Mouse (Mus musculus): ENCODE results near the gene Tmem100. TPM values are rescaled to one million over a fixed set of nuclear protein-coding genes. Genes with fewer than 3 reads are reported as not detected.

Tmem100 gene
- polyA plus RNA-seq, 1 experiment from 2014 or later: 11.4 TPM

DNA sequence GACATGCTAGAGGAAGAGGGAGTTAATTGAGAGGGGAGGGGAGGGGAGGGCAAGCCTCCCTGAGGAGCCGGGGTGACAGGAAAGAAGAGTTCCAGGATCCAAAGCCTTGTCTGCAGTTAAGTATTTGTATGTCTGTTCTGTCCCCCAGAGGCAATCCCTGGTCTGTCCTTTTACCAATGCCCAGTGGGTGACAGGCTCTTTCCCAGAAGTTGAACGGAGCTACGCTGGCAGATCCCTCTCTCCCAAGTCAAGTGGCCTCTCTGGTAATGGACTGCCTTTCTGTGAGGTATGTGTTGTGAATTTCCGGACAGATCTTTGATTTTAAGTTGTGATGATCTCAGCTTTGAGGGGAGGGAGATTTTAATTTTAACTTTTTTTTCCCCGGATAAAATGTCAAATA, 3.3 kb downstream of the Tmem100 start:
- no peak for TF ChIP-seq CTCF (IDR thresholded peaks at IDR 0.05; ENCODE audit: low read depth)
- WGBS: 41% methylated on average over 5 of the region's 5 CpGs
- H3K9ac ChIP-seq (ENCODE audit: low read depth, low read length): 0 out of 2 replicates have a peak overlapping the region, but pooled peaks have one; percentile 2
- peaks cover 11% of the 10 kb centered on the region; the same call in 1 of the 2 replicates for H3K27me3 ChIP-seq (replicated peaks; ENCODE audit: control insufficient read depth, insufficient read depth, low read length)
- no peaks in the 10 kb centered on the region for H3K4me1 ChIP-seq (replicated peaks; ENCODE audit: control insufficient read depth, insufficient read depth, low read length)
- no peak overlapping the region for H3K27ac ChIP-seq (ENCODE audit: low read depth, low read length)
- no peak for ATAC-seq
- H3K4me3 ChIP-seq (ENCODE audit: low read depth, low read length): peak overlapping the region; percentile 11
- H3K9me3 ChIP-seq (ENCODE audit: control insufficient read depth): no peaks in the 10 kb centered on the region
- peak overlapping the region; percentile 56 for H3K4me2 ChIP-seq (replicated peaks; ENCODE audit: low read depth)
- no peaks in the 10 kb centered on the region for H3K36me3 ChIP-seq (ENCODE audit: control insufficient read depth, insufficient read depth)

DNA sequence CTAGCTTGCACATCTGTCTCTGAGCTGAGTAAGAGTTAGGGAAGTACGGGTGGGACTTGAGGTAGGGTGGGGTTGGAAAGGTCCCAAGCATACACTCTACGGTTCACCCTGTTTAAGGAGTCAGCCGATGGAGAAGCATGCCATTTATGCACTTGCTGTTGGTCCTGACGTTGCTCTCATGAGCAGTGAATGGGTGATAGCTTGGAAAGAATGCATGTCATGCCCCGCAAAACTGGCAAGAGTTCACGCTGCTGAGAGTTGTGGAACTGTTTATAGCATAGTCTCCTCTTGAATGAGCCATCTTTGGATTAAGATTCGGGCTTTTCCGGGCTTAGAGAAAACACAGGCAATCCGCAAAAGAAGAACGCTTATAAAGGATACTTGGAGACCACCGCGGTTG, 4.5 kb downstream of the Tmem100 start:
- WGBS: 84% methylated on average over 12 of the region's 12 CpGs
- ATAC-seq: no peak
- TF ChIP-seq CTCF (IDR thresholded peaks at IDR 0.05; ENCODE audit: low read depth): no peak

DNA sequence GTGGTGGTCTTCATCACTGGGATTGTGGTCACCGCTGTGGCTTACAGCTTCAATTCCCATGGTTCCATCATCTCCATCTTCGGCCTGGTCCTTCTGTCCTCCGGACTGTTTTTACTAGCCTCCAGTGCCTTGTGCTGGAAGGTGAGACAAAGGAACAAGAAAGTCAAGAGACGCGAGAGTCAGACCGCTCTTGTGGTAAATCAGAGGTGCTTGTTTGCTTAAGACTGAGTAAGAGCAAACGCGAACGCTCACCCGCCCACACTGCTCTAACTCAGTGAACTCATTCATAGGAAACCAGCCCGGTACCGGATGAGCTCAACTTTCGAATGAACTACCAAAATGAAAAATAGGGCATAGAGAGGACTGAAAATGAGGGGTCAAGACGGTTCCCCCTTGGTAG, 5.4 kb downstream of the Tmem100 start:
- ATAC-seq: no peak
- Histone ChIP-seq H3K9ac (ENCODE audit: low read depth, low read length) (no peak overlapping the region), H3K27ac (ENCODE audit: low read depth, low read length) (no peak overlapping the region), H3K27me3 (replicated peaks; ENCODE audit: control insufficient read depth, insufficient read depth, low read length) (peaks cover 8% of the 10 kb centered on the region; the same call in 1 of the 2 replicates), H3K36me3 (ENCODE audit: control insufficient read depth, insufficient read depth) (no peaks in the 10 kb centered on the region), H3K4me3 (ENCODE audit: low read depth, low read length) (no peak overlapping the region), H3K9me3 (ENCODE audit: control insufficient read depth) (no peaks in the 10 kb centered on the region), H3K4me2 (replicated peaks; ENCODE audit: low read depth) (no peak overlapping the region), H3K4me1 (replicated peaks; ENCODE audit: control insufficient read depth, insufficient read depth, low read length) (no peaks in the 10 kb centered on the region)
- TF ChIP-seq CTCF (IDR thresholded peaks at IDR 0.05; ENCODE audit: low read depth): no peak
- 67% methylated on average over 14 of the region's 14 CpGs for WGBS

More for the DNA sequence above, 4.5 kb downstream of the Tmem100 start:
- Histone ChIP-seq H3K4me1 (replicated peaks; ENCODE audit: control insufficient read depth, insufficient read depth, low read length) (no peaks in the 10 kb centered on the region), H3K9me3 (ENCODE audit: control insufficient read depth) (no peaks in the 10 kb centered on the region), H3K9ac (ENCODE audit: low read depth, low read length) (no peak overlapping the region), H3K4me3 (ENCODE audit: low read depth, low read length) (no peak overlapping the region), H3K4me2 (replicated peaks; ENCODE audit: low read depth) (no peak overlapping the region), H3K36me3 (ENCODE audit: control insufficient read depth, insufficient read depth) (no peaks in the 10 kb centered on the region), H3K27me3 (replicated peaks; ENCODE audit: control insufficient read depth, insufficient read depth, low read length) (peaks cover 10% of the 10 kb centered on the region; the same call in 1 of the 2 replicates), H3K27ac (ENCODE audit: low read depth, low read length) (no peak overlapping the region)

DNA sequence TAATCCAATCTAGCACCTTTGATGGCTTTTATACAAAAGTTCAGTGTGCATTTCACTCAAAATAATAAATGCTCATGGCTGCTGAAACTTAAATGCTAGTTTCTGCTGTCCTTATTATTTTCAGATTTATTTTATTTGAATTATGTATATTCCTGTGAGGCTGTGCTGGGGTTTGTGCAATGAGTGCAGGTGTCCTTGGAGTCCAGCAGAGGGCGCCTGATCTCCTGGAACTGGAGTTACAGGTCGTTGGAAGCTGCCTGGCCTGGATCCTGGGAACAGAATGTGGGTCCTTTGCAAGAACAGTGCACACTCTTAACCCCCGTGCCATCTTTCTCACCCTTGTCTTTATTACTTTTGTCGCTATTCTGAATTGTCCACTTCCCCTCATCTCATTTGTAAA, 6.3 kb downstream of the Tmem100 start:
- no peak overlapping the region for H3K4me3 ChIP-seq (ENCODE audit: low read depth, low read length)
- TF ChIP-seq CTCF (IDR thresholded peaks at IDR 0.05; ENCODE audit: low read depth): peak; percentile 53
- H3K27ac ChIP-seq (ENCODE audit: low read depth, low read length): no peak overlapping the region
- no peaks in the 10 kb centered on the region for H3K9me3 ChIP-seq (ENCODE audit: control insufficient read depth)
- WGBS: 90% methylated on average over 4 of the region's 4 CpGs
- H3K36me3 ChIP-seq (ENCODE audit: control insufficient read depth, insufficient read depth): no peaks in the 10 kb centered on the region
- no peak overlapping the region for H3K9ac ChIP-seq (ENCODE audit: low read depth, low read length)
- ATAC-seq: no peak
- peaks cover 7% of the 10 kb centered on the region; the same call in 1 of the 2 replicates for H3K27me3 ChIP-seq (replicated peaks; ENCODE audit: control insufficient read depth, insufficient read depth, low read length)
- no peaks in the 10 kb centered on the region for H3K4me1 ChIP-seq (replicated peaks; ENCODE audit: control insufficient read depth, insufficient read depth, low read length)
- no peak overlapping the region for H3K4me2 ChIP-seq (replicated peaks; ENCODE audit: low read depth)

DNA sequence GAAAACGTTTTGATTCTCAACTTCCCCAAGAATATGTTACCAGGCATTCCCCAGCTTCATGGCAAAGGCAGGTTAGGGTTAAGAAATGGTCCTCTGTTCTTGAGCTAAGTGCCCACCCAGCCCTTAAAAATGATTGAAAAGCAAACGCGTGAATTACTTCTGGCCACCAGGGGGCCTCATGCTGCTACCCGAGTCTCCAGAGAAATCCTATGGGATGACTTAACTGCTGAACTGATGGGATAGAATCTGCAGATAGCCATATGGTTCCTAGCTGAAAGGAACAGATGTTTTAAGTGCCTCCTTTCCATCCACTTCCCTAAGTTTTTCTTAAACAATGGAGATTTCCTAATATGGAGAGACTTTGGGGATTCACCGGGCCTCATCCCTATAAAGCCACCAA, 7.9 kb downstream of the Tmem100 start:
- H3K9me3 ChIP-seq (ENCODE audit: control insufficient read depth): no peaks in the 10 kb centered on the region
- no peak overlapping the region for H3K4me3 ChIP-seq (ENCODE audit: low read depth, low read length)
- H3K27me3 ChIP-seq (replicated peaks; ENCODE audit: control insufficient read depth, insufficient read depth, low read length): 0 out of 2 replicates have a peak, but pooled peaks cover 3% of the 10 kb centered on the region
- peak; percentile 81 for TF ChIP-seq CTCF (IDR thresholded peaks at IDR 0.05; ENCODE audit: low read depth)
- H3K4me1 ChIP-seq (replicated peaks; ENCODE audit: control insufficient read depth, insufficient read depth, low read length): no peaks in the 10 kb centered on the region
- ATAC-seq: no peak
- H3K36me3 ChIP-seq (ENCODE audit: control insufficient read depth, insufficient read depth): no peaks in the 10 kb centered on the region
- H3K27ac ChIP-seq (ENCODE audit: low read depth, low read length): no peak overlapping the region
- H3K4me2 ChIP-seq (replicated peaks; ENCODE audit: low read depth): no peak overlapping the region
- WGBS: 17% methylated on average over 5 of the region's 5 CpGs
- H3K9ac ChIP-seq (ENCODE audit: low read depth, low read length): no peak overlapping the region

DNA sequence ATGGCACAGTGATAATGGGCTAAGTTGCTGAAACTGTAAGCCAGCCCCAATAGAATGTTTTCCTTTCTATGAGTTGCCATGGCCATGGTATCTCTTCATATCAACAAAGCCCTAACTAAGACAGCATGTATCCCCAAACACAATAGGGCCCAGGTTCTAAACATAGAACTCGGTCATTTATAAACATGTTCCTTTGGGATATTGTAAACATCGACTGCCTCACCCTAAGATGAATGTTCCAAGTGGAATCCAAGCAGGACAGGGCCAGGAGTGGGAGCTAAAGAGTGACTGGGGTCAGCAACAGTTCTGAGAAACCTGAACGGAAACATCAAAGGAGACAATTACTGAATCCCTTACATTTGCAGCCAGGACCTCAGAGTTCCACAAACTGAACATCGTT, 14.3 kb downstream of the Tmem100 start:
- H3K9me3 ChIP-seq (ENCODE audit: control insufficient read depth): no peaks in the 10 kb centered on the region
- H3K9ac ChIP-seq (ENCODE audit: low read depth, low read length): no peak overlapping the region
- H3K27me3 ChIP-seq (replicated peaks; ENCODE audit: control insufficient read depth, insufficient read depth, low read length): no peaks in the 10 kb centered on the region
- ATAC-seq: no peak
- no peak overlapping the region for H3K4me3 ChIP-seq (ENCODE audit: low read depth, low read length)
- H3K36me3 ChIP-seq (ENCODE audit: control insufficient read depth, insufficient read depth): no peaks in the 10 kb centered on the region
- no peaks in the 10 kb centered on the region for H3K4me1 ChIP-seq (replicated peaks; ENCODE audit: control insufficient read depth, insufficient read depth, low read length)
- no peak overlapping the region for H3K27ac ChIP-seq (ENCODE audit: low read depth, low read length)
- H3K4me2 ChIP-seq (replicated peaks; ENCODE audit: low read depth): no peak overlapping the region
- WGBS: 73% methylated on average over 4 of the region's 4 CpGs
- no peak for TF ChIP-seq CTCF (IDR thresholded peaks at IDR 0.05; ENCODE audit: low read depth)

DNA sequence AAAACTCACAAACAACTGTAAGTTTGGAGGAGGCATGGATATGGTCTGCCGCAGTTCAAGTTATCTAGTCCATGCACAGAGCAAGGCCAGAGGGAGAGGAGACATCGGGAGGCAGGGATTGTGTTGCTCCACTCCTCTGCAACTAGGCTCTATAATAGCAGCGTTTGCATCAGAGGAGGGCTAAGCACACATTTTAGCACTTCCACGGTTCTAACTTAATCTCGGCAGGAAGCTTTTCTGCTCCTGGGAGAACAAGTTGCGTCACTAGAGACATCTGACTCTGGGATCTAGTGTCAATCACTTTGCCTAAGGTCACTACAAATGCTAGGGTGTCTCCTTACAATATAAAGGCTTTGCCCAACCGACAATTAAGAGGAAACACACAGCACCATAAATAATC, 16.1 kb downstream of the Tmem100 start:
- no peaks in the 10 kb centered on the region for H3K9me3 ChIP-seq (ENCODE audit: control insufficient read depth)
- no peak overlapping the region for H3K4me2 ChIP-seq (replicated peaks; ENCODE audit: low read depth)
- WGBS: 45% methylated on average over 7 of the region's 7 CpGs
- H3K4me1 ChIP-seq (replicated peaks; ENCODE audit: control insufficient read depth, insufficient read depth, low read length): no peaks in the 10 kb centered on the region
- H3K27me3 ChIP-seq (replicated peaks; ENCODE audit: control insufficient read depth, insufficient read depth, low read length): no peaks in the 10 kb centered on the region
- no peak overlapping the region for H3K4me3 ChIP-seq (ENCODE audit: low read depth, low read length)
- H3K27ac ChIP-seq (ENCODE audit: low read depth, low read length): no peak overlapping the region
- no peak for ATAC-seq
- TF ChIP-seq CTCF (IDR thresholded peaks at IDR 0.05; ENCODE audit: low read depth): no peak
- no peaks in the 10 kb centered on the region for H3K36me3 ChIP-seq (ENCODE audit: control insufficient read depth, insufficient read depth)
- H3K9ac ChIP-seq (ENCODE audit: low read depth, low read length): no peak overlapping the region

All from intestine, postnatal 0 days (tissue).